Mouse (Mus musculus): ENCODE results near the gene Gdf2.

The Gdf2 gene

GRCm38 (mm10) chr14:33940739-33941138 is at the start of gene Gdf2:
Gene Gdf2 (plus strand): TSS chr14:33941039.
- no peak for DNase-seq (ENCODE audit: low spot score)

DNA sequence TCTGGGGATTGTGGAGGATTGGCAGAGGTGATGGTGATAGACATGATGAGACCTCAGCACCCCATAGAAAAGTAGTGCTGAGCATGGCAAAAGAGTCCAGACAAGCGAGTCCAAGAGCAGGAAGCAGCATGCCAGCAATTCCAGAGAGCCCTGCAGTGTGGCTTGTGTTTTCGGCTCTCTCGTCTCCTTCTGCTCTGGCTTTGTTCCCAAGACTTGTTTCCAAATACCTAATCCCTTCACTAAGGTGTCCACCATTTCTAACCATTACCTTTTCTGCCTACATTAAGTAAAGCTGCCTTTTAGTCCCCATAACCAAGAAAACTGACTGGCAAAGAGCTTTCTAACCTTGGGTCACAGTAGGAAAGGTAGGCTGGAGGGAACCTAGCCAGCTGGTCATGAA is 49.3 kb upstream of the Gdf2 start:
- DNase-seq (ENCODE audit: low spot score) = no peak

GRCm38 (mm10) chr14:33895777-33896176 is 45.1 kb upstream of the Gdf2 start:
- no peak for DNase-seq (ENCODE audit: low spot score)

GRCm38 (mm10) chr14:33896628-33897300 is 44.1 kb upstream of the Gdf2 start:
- no peak for DNase-seq (ENCODE audit: low spot score)

DNA sequence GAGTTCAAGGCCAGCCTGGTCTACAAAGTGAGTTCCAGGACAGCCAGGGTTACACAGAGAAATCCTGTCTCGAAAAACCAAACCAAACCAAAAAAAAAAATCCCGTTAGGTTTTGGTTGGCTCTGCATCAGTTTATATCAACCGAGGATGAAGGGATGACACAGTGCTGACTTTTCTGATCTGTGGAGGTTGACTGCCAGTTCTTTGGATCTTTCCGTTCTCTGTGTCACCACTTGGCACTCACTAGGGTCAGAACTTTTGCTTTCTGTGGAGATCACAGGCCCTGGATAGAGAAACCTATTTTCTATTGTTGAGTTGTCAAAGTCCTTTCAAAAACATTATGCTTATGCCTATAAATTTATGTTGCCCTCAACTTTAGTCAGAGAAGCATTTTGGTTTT is 38.1 kb upstream of the Gdf2 start:
- DNase-seq (ENCODE audit: low spot score) = no peak

GRCm38 (mm10) chr14:33903199-33903598 is 37.6 kb upstream of the Gdf2 start:
- no peak for DNase-seq (ENCODE audit: low spot score)

- DNase-seq (ENCODE audit: low spot score) = no peak
These were observed 36.0 kb upstream of the Gdf2 start for GRCm38 (mm10) chr14:33904851-33905250.

- no peak for DNase-seq (ENCODE audit: low spot score)
These were observed 27.1 kb upstream of the Gdf2 start for GRCm38 (mm10) chr14:33913727-33914126.

DNA sequence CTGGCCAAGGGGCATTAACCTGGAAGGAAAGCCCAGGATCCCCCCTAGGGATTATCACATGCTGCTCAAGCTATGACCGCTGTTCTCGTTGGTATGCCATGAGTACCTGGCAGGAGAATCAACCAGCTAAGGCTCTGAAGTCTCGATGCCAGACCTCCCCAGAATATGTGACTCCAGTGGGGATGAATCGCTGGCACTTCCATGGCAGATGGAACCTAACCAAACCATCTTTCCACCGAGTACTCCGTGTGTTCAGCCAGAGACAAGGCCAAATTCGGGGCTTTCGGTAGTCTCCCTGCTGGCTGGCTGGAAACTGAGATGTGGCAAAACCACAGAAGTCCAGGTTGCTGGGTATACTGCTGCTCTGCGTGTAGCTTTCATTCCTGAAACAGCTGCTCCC is 26.6 kb upstream of the Gdf2 start:
- DNase-seq (ENCODE audit: low spot score) = no peak

- peak; percentile 27 for DNase-seq (ENCODE audit: low spot score)
These were observed 19.9 kb upstream of the Gdf2 start for GRCm38 (mm10) chr14:33920727-33921559.

DNA sequence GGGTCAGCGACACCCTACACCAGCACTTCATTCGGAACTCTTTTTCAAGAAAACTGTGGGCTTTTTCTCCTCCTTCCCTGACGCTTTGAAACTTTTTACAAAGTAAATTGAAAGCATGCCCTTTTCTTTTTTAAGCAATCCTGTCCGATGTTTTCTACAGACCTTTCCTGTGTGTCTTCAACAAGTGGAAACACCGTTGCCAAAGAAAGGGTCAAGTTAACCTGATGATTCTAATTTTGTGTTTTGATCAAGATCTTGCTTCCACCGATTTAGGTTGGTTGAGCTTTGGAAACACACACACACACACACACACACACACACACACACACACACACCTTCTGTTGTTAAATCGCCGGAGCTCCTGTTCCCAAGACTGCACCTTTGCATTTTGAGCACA is 18.1 kb upstream of the Gdf2 start:
- no peak for DNase-seq (ENCODE audit: low spot score)

DNA sequence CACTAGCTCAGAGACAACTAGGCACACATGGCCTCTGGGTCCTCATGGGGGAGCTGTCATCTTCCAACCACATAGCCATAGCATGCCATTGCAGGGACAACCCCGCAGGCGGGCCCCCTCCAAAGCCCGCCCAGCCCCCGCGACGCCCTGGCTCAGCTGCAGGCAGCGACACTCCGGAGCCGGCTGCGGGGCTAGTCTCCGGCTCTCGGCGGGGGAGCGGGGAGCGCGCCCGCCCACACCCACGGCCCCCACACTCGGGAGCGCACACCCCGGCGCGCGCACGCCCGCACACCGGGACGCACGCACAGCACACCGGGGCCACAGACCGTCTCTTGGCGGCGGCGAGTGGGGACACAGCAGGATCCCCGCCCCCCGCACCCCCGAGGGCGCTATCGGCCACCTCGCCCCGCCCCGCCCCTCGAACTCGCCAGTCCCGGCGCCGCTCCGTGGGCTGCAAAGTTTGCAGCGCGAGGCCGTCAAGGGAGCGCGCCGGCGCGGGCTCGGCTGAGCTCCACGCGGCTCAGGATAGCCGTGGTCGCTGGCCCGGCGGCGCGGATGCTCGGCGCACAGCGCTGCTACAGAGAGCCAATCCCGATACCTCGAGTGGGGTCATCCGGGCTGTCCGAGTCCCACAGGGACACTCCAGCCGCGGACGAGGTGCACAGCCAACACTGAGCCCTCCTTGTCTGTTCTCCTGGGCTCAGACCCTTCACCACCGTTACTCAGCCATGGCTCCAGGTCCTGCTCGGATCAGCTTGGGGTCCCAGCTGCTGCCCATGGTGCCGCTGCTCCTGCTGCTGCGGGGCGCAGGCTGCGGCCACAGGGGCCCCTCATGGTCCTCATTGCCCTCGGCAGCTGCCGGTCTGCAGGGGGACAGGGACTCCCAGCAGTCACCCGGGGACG is 17.4 kb upstream of the Gdf2 start, which contains the start of gene Gdf10:
Gene Gdf10, plus strand, starts transcription at position 420 of the 903 bp plus-strand sequence.
- DNase-seq (ENCODE audit: low spot score) = no peak

GRCm38 (mm10) chr14:33931853-33932252 is 9.0 kb upstream of the Gdf2 start:
- no peak for DNase-seq (ENCODE audit: low spot score)

DNA sequence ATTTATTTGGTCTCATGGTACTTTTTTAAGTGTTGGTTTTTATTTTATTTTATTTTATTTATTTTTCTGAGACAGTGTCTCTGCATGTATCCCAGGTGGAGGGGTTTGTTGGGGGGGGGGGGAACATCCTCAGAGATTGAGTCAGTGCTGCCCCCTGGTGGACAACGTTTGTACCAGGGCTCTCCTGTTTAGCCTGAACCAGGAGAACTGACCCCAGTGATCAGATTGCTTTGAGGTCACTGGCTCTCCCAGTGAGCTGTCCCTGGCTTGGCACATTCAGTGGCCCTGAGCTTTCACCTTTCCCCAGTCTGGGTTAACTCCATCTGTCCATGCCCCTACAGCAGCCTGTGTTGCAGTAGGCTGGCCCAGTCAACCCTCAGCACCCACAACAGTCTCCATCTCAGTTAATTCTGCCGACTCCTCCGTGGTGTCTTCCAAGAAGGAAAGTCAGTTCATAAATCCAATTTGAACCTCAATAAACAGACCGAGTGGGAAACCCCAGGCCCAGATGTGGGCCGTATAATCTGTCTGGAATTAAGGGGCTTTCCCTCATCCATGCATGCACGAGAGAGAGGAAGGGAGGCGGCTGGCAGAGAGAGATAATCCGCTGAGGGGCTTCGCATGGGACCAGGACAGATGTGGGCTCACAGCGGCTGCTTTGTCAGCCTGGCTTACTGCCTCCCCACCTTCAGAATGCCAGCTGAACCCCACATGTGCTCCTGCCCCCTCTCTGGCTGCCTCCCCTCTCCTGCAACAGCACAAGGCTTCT is 7.7 kb upstream of the Gdf2 start:
- peak; percentile 40 for DNase-seq (ENCODE audit: low spot score)

GRCm38 (mm10) chr14:33933778-33934317 is 7.0 kb upstream of the Gdf2 start:
- peak; percentile 41 for DNase-seq (ENCODE audit: low spot score)

GRCm38 (mm10) chr14:33939117-33939516 is 1.7 kb upstream of the Gdf2 start:
- DNase-seq (ENCODE audit: low spot score) = peak; percentile 58

DNA sequence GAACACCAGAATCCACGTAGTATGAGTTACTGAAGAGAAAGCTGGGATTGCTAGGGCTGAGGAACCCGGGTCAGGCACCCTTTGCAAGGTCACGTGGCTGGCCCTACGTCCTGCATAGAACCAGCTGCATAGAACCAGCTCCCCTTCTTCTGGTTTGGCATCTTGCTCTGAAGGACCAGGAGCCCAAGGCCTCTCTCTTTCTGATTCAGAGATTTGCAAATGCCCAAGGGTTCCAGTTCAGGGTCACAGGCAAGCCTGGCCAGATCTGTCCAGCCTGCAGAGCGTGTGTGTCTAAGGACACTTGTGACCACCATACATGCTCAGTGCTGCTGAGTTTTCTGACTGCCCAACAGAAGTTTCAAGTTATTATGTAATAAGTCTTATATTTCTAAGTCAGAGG is 1.4 kb downstream of the Gdf2 start:
- DNase-seq (ENCODE audit: low spot score) = no peak

DNA sequence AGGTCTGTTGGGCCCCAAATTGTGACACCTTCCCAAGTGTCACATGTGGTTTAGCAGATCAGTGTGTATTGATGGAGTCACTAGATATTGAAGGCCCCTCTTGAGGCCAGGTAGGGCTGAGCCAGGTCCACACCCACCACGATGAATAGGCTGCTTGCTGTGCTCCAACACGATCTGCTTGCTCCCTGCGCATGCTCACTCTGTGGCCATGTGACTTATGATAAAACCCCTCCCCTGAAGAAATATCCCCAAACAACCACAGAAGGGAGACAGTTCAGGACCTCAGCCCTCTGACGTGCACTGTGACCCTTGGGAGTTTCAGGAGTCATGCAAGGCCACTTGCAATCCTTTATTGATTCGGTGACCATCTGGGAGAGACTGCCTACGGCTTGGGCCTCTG is 5.3 kb downstream of the Gdf2 start:
- no peak for DNase-seq (ENCODE audit: low spot score)

DNA sequence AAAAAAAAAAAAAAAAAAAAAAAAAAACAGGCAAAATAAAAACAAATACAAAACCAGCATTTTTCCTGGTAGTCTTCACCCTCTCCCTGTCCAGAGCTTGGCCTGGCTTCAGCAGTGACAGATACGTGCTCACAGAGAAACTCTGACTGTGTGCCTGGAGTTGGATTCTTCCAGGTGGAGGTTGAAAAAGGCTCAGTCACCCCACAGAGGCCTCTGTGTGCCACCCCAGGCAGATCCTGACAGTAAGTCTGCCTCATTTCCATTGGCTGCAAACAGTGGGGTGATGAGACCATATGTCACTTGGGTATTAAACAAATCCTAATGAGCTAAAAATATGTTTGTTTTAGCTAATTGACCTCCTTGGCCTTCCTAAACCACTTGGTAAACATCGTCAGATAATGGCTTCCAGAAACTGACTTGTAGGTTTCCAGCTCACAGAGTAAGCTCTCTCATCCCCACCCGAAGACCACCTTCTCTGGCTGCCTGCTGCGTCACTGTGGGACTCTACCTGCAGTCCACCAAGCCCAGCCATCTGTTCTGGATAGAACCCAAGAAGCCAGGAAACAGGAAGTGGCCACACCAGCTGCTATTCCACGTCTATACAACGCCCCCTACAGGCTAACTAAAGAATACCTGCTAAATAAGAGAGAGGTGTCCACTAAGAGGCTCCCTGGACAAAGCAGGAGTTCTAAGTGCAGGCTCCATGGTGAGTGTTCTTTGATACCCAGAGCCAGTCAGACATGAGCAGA is 11.6 kb downstream of the Gdf2 start:
- DNase-seq (ENCODE audit: low spot score) = no peak

DNA sequence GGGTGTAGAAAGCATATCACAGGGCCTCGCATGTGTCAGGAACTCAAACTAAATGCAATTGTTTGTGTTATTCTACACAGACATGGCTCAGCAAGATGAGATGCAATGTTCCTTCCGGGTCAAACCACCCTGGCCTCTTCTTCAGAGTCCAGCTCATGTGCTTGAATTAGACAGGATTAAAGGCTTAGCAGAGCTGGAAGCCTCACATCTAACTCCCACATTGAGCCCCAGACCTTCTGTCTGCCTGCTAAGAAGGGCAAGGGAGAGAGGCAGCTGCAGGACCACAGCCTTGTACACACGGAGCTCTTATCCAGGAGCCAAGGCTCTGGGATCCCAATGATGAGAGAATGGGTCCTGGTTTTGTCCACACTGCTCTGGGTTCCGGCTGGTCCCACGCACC is 12.9 kb downstream of the Gdf2 start, which contains the start of gene Rbp3:
Gene Rbp3, plus strand, starts transcription at position 243 of the 400 bp plus-strand sequence.
- no peak for DNase-seq (ENCODE audit: low spot score)

DNA sequence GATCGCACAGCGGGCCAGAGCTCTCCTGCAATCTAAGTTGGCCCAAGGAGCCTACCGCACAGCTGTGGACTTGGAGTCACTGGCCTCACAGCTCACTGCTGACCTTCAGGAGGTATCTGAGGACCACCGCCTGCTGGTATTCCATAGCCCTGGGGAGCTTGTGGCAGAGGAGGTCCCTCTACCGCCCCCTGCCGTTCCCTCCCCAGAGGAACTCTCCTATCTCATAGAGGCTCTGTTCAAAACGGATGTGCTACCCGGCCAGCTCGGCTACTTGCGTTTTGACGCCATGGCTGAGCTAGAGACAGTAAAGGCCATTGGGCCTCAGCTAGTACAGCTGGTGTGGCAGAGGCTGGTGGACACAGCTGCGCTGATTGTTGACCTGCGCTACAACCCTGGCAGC is 15.2 kb downstream of the Gdf2 start:
- DNase-seq (ENCODE audit: low spot score) = no peak

Measured in layer of hippocampus, adult 9-10 months (tissue).